Mouse (Mus musculus): ENCODE results near the gene Ankrd2.

The Ankrd2 gene

DNA sequence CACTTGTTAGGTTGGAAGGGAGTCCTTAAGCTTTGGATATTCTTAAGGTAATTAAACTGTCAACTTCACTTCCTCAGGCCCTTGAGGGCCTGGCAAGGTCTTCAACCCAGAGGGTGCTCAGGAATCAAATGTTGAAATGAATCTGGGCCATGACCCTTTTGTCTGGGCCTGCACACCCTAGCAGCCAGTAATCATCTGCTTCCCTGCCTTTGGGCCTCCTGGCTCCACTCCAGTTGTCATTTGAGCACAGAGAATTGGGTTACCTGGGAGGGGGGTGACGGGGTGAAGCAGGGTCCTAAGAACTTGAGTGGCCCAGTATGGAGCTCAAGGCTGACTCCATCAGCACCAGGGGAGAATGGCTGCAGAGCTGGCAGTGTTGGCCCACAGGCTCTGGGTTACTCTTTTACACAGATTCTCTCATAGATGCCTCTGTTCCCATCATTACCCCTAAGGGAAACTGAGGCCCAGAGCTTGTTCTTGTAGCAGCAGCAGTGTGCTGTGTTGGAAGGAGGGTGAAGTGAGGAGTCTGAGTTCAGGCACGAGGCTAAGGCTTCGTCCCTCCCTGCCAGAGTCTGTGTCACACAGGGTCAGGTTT is 21.5 kb upstream of the Ankrd2 start:
- intact Hi-C loops (cut with DNase I), result no loop called here

DNA sequence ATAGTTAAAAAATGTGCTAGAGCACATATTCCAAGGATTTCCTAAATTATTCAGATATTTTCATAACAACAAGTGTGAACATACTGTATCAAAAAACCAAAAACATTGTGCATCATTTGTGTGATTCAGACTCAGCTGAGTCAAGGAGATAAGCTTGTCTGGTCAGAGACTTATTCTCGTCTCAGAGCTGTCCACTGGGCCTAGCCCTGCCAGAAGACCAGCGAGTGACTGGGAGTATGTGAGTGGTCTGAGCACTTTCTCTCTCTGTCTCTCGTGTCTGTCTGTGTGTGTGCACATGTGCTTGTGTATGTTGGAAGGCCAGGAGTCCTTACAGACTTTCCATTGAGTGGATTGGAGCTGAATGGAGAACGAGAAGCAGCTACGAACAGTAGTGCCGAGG is 20.8 kb upstream of the Ankrd2 start:
- intact Hi-C loops (cut with DNase I), result no loop called here

DNA sequence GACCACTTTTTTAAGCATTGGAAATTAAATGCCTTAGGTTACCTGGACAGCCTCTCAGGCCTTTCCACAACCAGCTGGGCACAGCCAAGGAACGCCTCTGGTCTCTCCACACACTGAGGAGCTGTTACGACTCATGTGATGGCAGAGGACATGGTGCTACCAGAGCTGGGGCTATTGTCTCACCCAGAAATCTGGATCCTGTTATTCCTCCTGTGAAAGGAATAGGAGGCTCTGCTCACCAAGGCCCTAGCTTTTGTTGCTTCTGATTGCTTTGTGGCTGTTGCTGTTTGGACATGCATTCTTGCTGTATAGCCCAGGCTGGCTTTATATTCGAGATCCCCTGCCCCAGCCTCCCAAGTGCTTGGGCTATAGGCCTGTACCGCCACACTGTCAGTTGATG is 19.5 kb upstream of the Ankrd2 start:
- intact Hi-C loops (cut with DNase I), result no loop called here

GRCm38 (mm10) chr19:42016840-42017239 is 19.0 kb upstream of the Ankrd2 start:
- intact Hi-C loops (cut with DNase I), result no loop called here

GRCm38 (mm10) chr19:42017399-42018247 is 18.2 kb upstream of the Ankrd2 start:
- intact Hi-C loops (cut with DNase I), result no loop called here

DNA sequence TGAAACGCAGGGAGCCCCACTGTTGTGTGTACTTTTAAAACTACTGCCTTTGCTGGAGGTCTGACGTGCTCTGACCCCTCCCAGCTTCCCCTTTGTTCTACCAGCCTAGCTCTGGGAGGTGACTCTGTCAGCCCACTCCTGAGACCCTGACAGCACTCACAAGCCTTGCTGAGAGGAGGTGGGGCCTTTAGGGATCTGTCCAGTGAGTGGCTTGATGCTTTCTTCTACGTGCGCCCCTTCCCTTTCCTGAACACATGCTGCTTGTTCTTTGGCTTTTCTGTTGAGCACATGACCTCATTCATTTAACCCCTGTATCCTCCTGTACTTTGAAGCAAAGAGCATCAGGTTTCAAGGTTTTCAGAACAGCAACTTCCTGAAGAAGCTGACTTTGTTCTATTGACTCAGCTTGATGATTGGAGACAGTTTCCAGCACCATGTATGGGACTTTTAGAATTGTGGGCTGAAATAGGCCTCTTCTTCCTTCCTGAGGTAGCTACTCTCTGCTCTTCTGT is 16.7 kb upstream of the Ankrd2 start:
- intact Hi-C loops (cut with DNase I), result no loop called here

- intact Hi-C loops (cut with DNase I), result no loop called here
These were observed 13.9 kb upstream of the Ankrd2 start for GRCm38 (mm10) chr19:42021681-42022541.

DNA sequence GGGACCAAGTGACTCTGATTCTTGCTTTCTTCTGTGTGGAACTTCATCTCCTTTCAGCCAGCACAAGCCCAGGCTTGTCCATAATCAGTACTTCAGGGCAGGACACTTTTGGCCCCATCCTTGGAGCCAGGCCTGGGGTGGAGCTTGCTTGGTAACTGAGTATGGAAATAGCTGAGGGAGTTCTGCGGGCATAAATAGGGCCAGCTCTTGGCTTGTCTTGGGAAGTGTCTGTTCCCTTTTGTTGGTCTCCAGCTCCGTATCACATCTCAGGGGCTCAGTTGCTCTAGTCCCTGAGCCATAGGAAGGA is 13.3 kb upstream of the Ankrd2 start:
- intact Hi-C loops (cut with DNase I), result no loop called here

DNA sequence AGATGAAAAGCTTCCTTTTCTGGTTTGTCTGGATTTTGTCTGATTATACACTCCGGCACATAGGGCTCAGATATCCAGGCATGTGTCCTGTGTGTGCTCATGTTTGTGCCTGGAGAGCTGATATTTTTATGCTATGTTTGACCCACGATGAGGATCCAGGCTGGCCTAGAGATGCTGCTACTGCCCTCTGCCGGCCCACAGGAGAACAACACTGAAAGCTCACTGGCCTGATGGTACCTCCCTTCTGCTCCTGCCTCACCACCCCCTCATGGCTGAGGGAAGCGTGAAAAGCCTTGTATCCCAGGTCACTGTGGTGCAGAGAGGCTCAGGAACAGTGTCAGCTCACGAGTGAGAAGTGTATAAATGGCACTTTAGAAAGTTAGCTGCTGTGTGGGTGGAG is 9.6 kb upstream of the Ankrd2 start:
- intact Hi-C loops (cut with DNase I), result loop anchor here (2.0 kb wide), 1 partner anchor 45 kb away; the partner anchor contains the start of genes Mms19 and Ubtd1

- intact Hi-C loops (cut with DNase I), result no loop called here
These were observed 4.7 kb upstream of the Ankrd2 start for GRCm38 (mm10) chr19:42031112-42031511.

DNA sequence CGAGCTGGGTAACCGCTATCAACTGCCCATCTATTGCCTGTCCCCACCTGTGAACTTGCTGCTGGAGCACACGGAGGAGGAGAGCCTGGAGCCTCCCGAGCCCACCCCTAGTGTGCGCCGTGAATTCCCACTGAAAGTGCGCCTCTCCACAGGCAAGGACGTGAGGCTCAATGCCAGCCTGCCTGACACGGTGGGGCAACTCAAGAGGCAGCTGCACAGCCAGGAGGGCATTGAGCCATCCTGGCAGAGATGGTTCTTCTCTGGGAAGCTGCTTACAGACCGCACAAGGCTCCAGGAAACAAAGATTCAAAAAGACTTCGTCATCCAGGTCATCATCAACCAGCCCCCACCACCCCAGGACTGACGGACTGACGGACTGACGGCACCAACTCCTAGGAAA is 2.2 kb upstream of the Ankrd2 start:
- intact Hi-C loops (cut with DNase I), result no loop called here

DNA sequence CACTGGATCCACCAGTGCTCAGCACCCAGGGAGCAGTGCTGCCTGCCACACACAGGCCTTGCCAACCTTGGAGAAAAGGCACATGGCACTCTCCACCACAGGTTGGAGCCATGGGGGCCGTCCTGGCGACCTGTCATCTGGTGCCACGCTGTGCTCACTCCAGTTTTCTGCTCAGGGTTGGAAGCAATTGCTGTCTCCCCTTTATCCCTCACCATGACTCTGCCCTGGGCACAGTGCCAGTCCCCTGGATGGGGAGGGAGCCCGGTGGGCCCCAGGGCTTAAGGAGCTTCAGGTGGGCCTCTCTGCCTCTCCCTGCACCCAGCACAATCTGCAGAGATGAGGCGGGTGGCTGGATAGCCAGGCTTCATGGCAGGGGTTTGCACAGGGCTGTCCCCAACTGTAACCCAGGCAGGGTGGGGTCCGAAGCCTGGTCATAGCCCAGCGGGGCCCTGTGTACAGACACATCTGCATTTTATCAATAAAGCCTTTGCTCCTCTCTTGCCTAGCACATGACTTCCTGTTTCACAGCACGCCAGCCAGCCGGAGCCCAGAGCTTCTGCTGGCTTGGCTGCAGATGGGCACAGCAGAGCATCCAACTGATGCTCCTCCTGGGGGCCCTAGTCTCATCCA is 1.5 kb upstream of the Ankrd2 start:
- intact Hi-C loops (cut with DNase I), result no loop called here

DNA sequence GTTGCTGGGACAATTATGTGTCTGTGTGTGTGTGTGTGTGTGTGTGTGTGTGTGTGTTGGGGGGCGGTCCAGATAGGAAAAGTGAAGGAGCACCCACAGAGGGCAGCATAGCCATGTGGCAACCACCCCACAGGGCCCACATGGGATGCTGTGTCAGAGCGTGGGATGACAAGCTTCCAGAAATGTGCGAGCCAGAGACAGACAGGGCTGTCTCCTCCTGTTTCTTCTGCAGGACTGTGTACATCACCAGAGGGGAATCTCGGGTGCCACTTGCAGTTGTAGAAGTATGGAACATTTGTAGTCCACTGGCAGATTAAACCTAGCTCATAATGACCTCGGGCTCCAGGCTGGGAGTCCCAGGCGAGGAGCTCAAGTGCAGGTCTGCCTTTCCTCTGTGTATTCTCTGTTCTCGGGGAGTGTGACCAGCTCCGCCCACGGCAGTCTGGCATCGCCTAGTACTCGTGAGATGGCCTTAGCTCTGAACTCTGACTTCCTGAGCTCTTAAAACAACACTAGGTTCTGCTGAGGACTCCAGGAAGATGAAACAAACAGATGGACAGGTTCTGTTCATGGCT is 832 bp upstream of the Ankrd2 start:
- intact Hi-C loops (cut with DNase I), result loop anchor here (5.0 kb wide), 1 partner anchor 37 kb away; no protein-coding TSS in a partner anchor

- intact Hi-C loops (cut with DNase I), result loop anchor here (5.0 kb wide), 1 partner anchor 36 kb away; no protein-coding TSS in a partner anchor
These were observed 557 bp downstream of the Ankrd2 start for GRCm38 (mm10) chr19:42036357-42036756.

GRCm38 (mm10) chr19:42037167-42037702 is 1.4 kb downstream of the Ankrd2 start:
- intact Hi-C loops (cut with DNase I), result loop anchor here (5.0 kb wide), 1 partner anchor 35 kb away; no protein-coding TSS in a partner anchor

- intact Hi-C loops (cut with DNase I), result loop anchor here (5.0 kb wide), 1 partner anchor 34 kb away; no protein-coding TSS in a partner anchor
These were observed 2.5 kb downstream of the Ankrd2 start for GRCm38 (mm10) chr19:42038310-42038709.

DNA sequence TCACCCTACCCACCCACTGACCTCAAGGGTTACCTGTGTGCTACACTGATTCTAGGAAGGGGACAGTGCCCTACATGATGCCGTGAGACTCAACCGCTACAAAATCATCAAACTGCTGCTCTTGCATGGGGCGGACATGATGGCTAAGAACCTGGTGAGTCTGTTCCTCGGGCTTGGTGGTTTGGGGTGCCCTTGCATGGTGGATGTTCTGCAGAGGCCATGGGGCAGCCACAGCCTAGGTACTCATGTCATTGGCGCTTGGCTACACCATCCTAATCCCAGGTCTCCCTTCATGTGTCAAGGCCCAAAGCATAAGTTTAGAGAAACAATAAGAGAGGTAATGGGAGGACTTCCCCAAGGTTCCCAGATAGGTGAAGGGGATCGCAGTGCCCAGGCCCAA is 8.2 kb downstream of the Ankrd2 start:
- intact Hi-C loops (cut with DNase I), result loop anchor here (5.0 kb wide), 1 partner anchor 123 kb away; no protein-coding TSS in a partner anchor

DNA sequence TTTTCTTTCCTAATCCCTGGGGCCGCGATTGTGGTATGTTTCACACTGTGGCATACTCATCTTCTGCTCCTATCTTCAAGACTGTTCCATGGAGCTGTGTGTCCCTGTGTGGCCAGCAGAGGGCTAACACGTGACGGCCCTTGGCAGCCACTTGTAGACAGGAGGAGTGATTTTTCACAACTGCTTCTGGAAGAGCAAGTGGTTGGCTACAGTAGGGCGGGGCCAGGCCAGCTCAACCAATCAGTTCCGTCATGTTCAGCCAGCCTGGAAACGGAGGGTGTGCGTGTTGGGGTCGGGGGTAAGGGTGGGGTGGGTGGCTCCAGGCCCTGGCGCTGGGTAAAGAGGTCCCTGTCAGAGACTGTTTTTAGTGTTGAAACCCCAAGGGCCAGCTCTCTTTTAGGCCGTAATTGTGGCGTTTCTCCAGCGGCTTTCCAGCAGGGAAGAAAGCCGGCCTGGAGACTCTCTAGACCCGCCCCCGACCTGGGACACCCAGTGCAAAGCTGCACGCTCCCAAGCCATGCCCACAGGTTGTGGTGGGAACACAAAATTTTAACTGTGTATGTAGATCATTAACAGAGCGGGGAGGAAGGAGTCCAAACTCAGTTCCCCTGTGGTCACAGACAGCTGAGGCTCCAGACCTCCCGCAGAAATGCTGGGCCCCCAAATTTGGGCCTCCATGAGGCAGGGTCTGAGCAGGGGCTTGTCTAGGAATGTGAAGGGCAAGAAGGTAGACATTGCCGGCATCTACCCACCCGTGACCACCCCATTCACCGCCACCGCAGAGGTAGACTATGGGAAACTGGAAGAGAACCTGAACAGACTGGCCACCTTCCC is 9.7 kb downstream of the Ankrd2 start, which contains the start of gene Hoga1:
Hoga1 (plus strand) TSS at position 342 of the 834 bp plus-strand sequence.
- intact Hi-C loops (cut with DNase I), result no loop called here

DNA sequence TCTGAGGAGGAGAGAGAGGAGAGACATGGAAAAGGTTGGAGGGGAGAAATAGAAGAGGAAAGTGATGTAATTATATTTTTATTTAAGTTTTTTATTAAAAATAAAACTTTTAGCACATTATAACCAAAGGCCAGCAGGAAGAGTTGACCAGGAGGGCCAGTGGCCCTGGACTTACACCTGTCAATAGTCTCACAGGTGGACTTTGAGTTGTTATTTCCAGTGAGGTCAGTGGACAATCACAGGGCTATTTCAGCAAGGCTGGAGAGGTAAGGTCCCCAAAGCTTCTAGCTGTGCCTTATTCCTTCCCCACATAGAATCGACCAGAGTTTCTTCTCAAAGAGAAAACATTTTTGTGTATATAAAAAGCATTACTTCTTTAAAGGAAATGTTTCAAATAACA is 14.5 kb downstream of the Ankrd2 start:
- intact Hi-C loops (cut with DNase I), result no loop called here
